Mouse (Mus musculus) testis, adult 2 months (tissue): ENCODE measurements around the gene Gm11042.

Source experiments
- CTCF ChIP-seq: fragments of 200-500 bp; IDR thresholded peaks from 2 replicates; pipeline ENCODE4 v1.5.1; 2012; ENCODE audit warnings: low read depth, mild to moderate bottlenecking, inconsistent platforms, low read length, moderate library complexity; ENCODE audit not compliant: control insufficient read depth, insufficient read depth, insufficient replicate concordance
- POLR2A ChIP-seq: fragments of 200-500 bp; IDR thresholded peaks from 2 replicates; pipeline ENCODE4 v1.6.1; 2012; ENCODE audit warnings: low read depth, mild to moderate bottlenecking, inconsistent platforms, low read length, moderate library complexity; ENCODE audit not compliant: control insufficient read depth

GRCm38 (mm10) chr12:74284020-74284684 lies 32.0 kb downstream of the Gm11042 start:
- no peak for TF ChIP-seq POLR2A
- TF ChIP-seq CTCF: no peak
